Mouse (Mus musculus) cerebellum, adult 8-10 months (tissue): ENCODE results near the gene Kif15.

Source experiments
- DNase-seq: peaks from one replicate; pipeline ENCODE4 v3.0.0; 2022

Gene Kif15

GRCm38 (mm10) chr9:122950643-122951475 lies at the start of gene Kif15, which contains the start of gene 1110059G10Rik:
TSS of gene Kif15 (plus strand) at chr9:122951046.
TSS of gene 1110059G10Rik (minus strand) at chr9:122951000.
- DNase-seq, result peak; percentile 92

DNA sequence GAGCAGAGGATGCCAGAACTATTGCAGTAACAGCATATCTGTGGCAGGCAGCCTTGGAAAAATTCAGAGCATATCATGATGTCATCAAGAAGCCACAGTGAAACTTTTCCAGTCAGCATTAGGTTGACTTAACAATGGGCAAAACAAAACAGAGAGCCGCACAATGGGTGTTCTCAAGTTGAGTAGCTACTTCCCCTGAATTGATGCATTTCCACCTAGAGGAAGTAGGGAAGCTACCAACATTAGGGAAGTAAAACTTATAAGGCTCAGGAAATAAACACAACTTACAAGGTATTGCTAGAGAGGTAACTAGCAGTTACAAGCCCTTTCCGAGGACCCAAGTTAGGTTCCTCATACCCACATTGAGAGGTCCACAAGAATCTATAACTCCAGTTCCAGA lies 49.8 kb upstream of the Kif15 start:
- no peak for DNase-seq

DNA sequence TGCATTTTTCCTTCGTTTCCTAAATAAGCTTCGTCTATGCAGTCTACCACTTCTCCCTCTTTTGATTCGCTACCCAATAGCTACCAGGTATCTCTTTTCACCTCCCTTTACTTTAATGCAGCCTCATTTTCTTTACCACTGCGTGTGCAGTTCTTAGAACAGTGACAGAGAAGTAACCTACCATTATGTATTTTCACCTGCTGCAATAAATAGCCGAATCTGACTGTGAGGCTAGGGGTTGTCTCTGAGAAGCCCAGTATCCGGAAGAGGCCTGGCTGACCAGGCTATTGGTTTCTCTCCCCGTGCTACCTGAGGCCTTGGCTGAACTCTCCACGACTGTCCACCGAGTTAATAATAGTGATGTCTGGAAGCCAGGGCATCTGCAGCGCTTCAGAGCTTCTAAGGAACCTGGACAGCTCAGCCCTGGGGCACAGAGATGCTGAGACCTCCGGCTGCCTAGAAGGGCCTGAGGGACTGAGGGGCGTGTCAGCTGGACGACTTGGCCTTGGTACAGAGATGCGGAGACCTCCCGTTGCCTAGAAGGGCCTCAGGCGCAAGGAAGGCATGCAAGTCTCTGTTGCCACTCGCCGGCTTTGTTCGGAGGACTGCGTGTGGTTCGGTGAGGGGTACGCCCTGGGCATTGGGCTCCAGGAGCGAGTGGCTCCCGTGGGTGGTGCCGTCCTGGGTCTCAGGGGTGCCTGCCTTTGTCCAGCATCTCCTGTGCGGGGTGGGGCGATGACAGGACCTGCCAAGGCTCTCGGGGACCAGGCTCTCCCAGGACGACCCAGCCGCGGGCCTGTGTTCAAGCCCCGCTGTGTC lies 47.9 kb upstream of the Kif15 start:
- peak; percentile 73 for DNase-seq

- no peak for DNase-seq
Measured at GRCm38 (mm10) chr9:122922436-122922835, 28.4 kb upstream of the Kif15 start.

GRCm38 (mm10) chr9:122922936-122923381 lies 27.9 kb upstream of the Kif15 start, which contains the start of gene Zfp105:
TSS of gene Zfp105 (plus strand) at chr9:122923072.
- peak; percentile 70 for DNase-seq

DNA sequence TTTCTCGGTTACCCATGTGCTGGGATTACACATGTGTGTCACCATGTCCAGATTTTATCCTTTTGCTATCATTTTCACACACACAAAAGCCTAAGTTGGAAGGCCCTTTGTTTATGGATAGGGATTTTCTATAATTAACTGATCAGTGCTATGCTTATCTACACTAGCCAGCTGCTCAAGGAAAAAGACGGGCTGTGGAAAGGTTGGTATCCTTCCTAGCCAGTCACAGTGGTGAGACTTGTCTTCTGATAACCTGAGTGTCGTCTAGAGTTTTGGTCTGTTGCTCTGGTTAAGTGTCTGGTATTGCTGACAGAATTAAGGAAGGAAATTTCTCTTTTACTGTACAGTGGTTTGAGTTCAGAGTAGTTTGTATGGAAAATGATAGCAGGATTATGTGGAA lies 21.9 kb upstream of the Kif15 start:
- DNase-seq, result no peak

GRCm38 (mm10) chr9:122998406-122999192 lies 47.8 kb downstream of the Kif15 start:
- no peak for DNase-seq

DNA sequence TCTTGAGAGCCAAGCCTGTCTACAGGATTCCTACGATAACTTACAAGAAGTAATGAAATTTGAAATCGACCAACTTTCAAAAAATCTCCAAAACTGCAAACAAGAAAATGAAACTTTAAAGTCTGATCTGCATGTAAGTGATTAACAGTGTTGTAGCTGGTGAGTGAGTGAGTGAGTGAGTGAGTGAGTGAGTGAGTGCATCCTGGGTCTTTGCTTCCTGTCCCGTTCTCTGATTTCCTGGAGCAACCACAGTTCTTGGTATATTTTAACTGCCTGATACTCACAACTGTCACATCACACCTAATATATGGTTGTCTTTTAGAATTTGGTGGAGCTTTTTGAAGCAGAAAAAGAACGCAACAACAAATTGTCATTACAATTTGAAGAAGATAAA lies 48.3 kb downstream of the Kif15 start:
- DNase-seq, result no peak

DNA sequence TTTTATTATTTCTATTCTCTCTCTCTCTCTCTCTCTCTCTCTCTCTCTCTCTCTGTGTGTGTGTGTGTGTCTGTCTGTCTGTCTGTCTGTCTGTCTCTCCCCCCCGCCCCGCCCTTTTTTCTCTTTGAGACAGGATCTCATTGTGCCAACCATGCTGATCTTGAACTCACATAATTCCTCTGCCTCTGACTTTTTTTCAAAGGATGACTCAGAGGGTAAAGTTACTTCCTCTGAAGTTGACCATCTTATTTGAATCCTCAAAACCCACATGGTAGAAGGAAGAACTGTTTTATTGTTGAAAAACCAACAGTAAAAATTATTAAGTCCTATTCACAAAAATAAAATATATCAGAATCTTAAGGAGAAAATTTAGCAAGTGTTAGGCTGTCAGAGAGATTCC lies 53.9 kb downstream of the Kif15 start:
- no peak for DNase-seq

GRCm38 (mm10) chr9:123006071-123006470 lies 55.2 kb downstream of the Kif15 start:
- DNase-seq, result no peak

- peak; percentile 91 for DNase-seq
Measured at GRCm38 (mm10) chr9:123020995-123021631, 70.3 kb downstream of the Kif15 start, which contains the start of gene Tmem42. TSS of gene Tmem42 (plus strand) at chr9:123021326.

GRCm38 (mm10) chr9:123021636-123022379 lies 71.0 kb downstream of the Kif15 start:
- DNase-seq, result no peak

GRCm38 (mm10) chr9:123024201-123024600 lies 73.4 kb downstream of the Kif15 start:
- DNase-seq, result no peak

GRCm38 (mm10) chr9:123031496-123032246 lies 80.8 kb downstream of the Kif15 start:
- DNase-seq, result no peak

DNA sequence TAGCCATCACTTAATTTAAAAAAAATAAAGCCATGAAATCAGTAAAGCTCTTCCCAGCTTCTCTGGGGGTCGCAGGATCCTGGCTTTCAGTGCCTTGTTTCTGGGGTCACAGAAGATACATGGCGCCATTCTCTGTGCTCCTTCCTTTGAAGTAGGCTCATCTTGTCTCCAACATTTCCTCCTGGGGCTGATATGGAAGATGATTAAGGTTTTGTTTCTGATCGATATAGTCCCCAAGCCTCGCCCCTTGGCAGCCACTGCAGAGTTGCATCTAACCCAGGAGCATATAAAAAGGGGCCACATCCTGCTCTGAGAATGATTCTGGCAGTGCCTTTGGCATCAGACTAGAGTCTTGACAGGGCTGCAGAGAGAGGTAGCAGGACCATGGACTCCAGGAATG lies 83.6 kb downstream of the Kif15 start, which contains the start of gene Tgm4:
Gene Tgm4, plus strand, starts transcription at position 301 of the 400 bp plus-strand sequence.
- DNase-seq, result no peak

GRCm38 (mm10) chr9:123047665-123048064 lies 96.8 kb downstream of the Kif15 start:
- no peak for DNase-seq

- no peak for DNase-seq
Measured at GRCm38 (mm10) chr9:123058724-123059292, 108.0 kb downstream of the Kif15 start.

GRCm38 (mm10) chr9:123060172-123060571 lies 109.3 kb downstream of the Kif15 start:
- no peak for DNase-seq
